Mouse (Mus musculus): ENCODE measurements around the gene Hscb. TPM values are rescaled to one million over a fixed set of nuclear protein-coding genes. Genes with fewer than 3 reads are reported as not detected.

Hscb gene
- polyA plus RNA-seq, 1 experiment = 46.6 TPM

DNA sequence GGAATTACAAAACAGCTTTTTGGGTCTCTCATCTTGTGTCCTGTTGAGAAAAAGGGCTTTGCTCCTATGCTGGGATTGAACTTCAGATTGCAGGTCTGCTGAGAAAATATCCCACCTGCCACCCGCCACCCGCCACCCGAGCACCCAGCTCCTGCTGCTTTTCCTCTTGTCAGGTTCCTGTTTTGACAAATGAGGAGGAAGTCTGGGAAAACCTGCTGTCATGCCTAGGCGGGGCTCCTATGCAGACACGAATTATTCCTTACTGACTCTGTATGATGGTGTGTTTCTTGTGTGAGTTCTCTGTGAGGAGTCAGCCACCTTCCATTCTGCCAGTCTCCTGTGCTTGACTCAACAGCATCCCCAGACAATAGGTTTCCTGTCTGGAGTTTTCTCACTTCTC lies 20.9 kb upstream of the Hscb start:
- H3K36me3 ChIP-seq (ENCODE audit: control insufficient read depth, insufficient read depth, low read length, poor library complexity, severe bottlenecking) = peaks cover 69% of the 10 kb centered on the region
- no peaks in the 10 kb centered on the region for H3K4me1 ChIP-seq (ENCODE audit: control insufficient read depth, insufficient read depth, low read length)
- TF ChIP-seq CTCF (IDR thresholded peaks at IDR 0.05; ENCODE audit: low read depth, low read length) (no peak), POLR2A (IDR thresholded peaks at IDR 0.05; ENCODE audit: insufficient read depth, low read length) (no peak), EP300 (IDR thresholded peaks at IDR 0.05; ENCODE audit: insufficient read depth, low read depth, low read length) (no peak)
- no peak overlapping the region for H3K9ac ChIP-seq (ENCODE audit: low read depth, poor library complexity, severe bottlenecking)
- H3K4me3 ChIP-seq (ENCODE audit: low read depth, low read length) = no peak overlapping the region
- no peaks in the 10 kb centered on the region for H3K27me3 ChIP-seq (ENCODE audit: control insufficient read depth, insufficient read depth, low read length, poor library complexity, severe bottlenecking)
- no peaks in the 10 kb centered on the region for H3K9me3 ChIP-seq (replicated peaks; ENCODE audit: control insufficient read depth, insufficient read depth, low read length, poor library complexity, severe bottlenecking)
- no peak overlapping the region for H3K27ac ChIP-seq (ENCODE audit: insufficient read depth, low read length)

DNA sequence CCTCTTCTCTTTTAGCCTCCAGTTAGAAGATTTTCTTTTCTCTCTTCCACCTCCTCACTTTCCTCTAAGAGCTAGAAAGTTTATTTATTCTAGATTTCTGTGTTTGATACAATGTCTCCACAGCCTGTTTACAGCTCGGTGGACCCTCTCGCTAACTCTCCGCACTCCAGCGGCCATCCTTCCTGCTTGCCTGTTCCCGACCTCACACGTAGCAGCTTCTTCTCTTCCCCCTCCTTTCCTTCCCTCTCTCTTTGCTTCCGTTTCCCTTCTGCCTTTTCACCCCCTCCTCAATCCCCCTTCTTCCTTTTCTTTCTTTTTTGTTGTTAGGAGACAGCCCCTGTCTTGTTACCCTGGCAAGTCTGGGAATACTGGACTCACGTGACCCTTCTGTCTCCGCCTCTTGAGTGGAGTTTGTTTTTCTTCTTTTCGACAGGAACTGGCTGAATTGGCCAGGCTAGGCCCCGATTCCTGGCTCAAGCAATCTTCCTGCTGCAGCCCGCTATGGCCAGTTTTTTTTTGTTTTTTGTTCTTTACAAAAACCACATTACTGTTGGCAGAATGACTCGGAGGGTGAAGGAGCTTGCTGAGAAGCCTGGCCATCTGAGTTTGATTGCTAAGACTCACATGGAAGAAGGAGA lies 19.6 kb upstream of the Hscb start:
- Histone ChIP-seq H3K9ac (ENCODE audit: low read depth, poor library complexity, severe bottlenecking) (no peak overlapping the region), H3K4me1 (ENCODE audit: control insufficient read depth, insufficient read depth, low read length) (no peaks in the 10 kb centered on the region), H3K9me3 (replicated peaks; ENCODE audit: control insufficient read depth, insufficient read depth, low read length, poor library complexity, severe bottlenecking) (no peaks in the 10 kb centered on the region), H3K27me3 (ENCODE audit: control insufficient read depth, insufficient read depth, low read length, poor library complexity, severe bottlenecking) (no peaks in the 10 kb centered on the region), H3K36me3 (ENCODE audit: control insufficient read depth, insufficient read depth, low read length, poor library complexity, severe bottlenecking) (peaks cover 75% of the 10 kb centered on the region), H3K27ac (ENCODE audit: insufficient read depth, low read length) (0 out of 2 replicates have a peak overlapping the region, but pooled peaks have one; percentile 54), H3K4me3 (ENCODE audit: low read depth, low read length) (no peak overlapping the region)
- TF ChIP-seq CTCF (IDR thresholded peaks at IDR 0.05; ENCODE audit: low read depth, low read length) = no peak
- no peak for TF ChIP-seq EP300 (IDR thresholded peaks at IDR 0.05; ENCODE audit: insufficient read depth, low read depth, low read length)
- TF ChIP-seq POLR2A (IDR thresholded peaks at IDR 0.05; ENCODE audit: insufficient read depth, low read length) = no peak

DNA sequence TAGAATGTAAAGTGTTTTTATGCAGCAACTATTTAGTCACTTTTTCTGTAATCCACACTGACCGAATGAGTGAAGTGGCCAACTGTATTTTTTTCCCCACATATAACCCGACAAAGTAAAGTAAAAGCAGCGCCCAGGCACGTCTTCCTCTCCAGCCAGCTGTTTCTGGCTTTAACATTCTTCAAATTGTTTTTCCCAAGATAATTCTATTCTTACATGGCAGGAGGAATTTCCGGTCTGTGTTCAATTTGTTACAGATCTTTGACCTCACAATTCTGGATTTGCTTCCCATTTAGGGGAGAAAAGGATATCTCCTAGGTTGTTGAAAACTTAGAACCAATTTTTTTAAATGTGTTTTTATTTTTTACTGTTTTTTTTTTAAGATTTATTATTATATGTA lies 17.5 kb upstream of the Hscb start:
- Histone ChIP-seq H3K4me1 (ENCODE audit: control insufficient read depth, insufficient read depth, low read length) (no peaks in the 10 kb centered on the region), H3K27me3 (ENCODE audit: control insufficient read depth, insufficient read depth, low read length, poor library complexity, severe bottlenecking) (no peaks in the 10 kb centered on the region), H3K36me3 (ENCODE audit: control insufficient read depth, insufficient read depth, low read length, poor library complexity, severe bottlenecking) (peaks cover 79% of the 10 kb centered on the region), H3K27ac (ENCODE audit: insufficient read depth, low read length) (no peak overlapping the region), H3K4me3 (ENCODE audit: low read depth, low read length) (no peak overlapping the region), H3K9me3 (replicated peaks; ENCODE audit: control insufficient read depth, insufficient read depth, low read length, poor library complexity, severe bottlenecking) (no peaks in the 10 kb centered on the region), H3K9ac (ENCODE audit: low read depth, poor library complexity, severe bottlenecking) (no peak overlapping the region)
- TF ChIP-seq EP300 (IDR thresholded peaks at IDR 0.05; ENCODE audit: insufficient read depth, low read depth, low read length) = no peak

DNA sequence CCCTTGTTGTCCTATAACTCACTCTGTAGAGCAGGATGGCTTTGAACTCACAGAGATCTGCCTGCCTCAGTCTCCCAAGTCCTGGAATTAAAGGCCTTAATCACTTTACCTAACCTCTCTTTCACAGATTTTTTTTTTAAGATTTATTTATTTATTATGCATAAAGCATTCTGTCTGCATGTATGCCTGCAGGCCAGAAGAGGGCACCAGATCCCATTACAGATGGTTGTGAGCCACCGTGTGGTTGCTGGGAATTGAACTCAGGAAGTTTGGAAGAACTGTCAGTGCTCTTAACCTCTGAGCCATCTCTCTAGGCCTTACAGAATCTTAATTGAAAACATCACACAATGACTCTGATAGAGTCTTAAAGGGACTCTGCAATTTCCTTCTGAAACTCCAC lies 13.4 kb upstream of the Hscb start:
- no peaks in the 10 kb centered on the region for H3K9me3 ChIP-seq (replicated peaks; ENCODE audit: control insufficient read depth, insufficient read depth, low read length, poor library complexity, severe bottlenecking)
- H3K27me3 ChIP-seq (ENCODE audit: control insufficient read depth, insufficient read depth, low read length, poor library complexity, severe bottlenecking) = no peaks in the 10 kb centered on the region
- H3K36me3 ChIP-seq (ENCODE audit: control insufficient read depth, insufficient read depth, low read length, poor library complexity, severe bottlenecking) = peaks cover 80% of the 10 kb centered on the region
- no peak overlapping the region for H3K4me3 ChIP-seq (ENCODE audit: low read depth, low read length)
- H3K4me1 ChIP-seq (ENCODE audit: control insufficient read depth, insufficient read depth, low read length) = no peaks in the 10 kb centered on the region
- TF ChIP-seq POLR2A (IDR thresholded peaks at IDR 0.05; ENCODE audit: insufficient read depth, low read length) (no peak), EP300 (IDR thresholded peaks at IDR 0.05; ENCODE audit: insufficient read depth, low read depth, low read length) (no peak), CTCF (IDR thresholded peaks at IDR 0.05; ENCODE audit: low read depth, low read length) (peak; percentile 33)
- H3K27ac ChIP-seq (ENCODE audit: insufficient read depth, low read length) = no peak overlapping the region
- no peak overlapping the region for H3K9ac ChIP-seq (ENCODE audit: low read depth, poor library complexity, severe bottlenecking)

DNA sequence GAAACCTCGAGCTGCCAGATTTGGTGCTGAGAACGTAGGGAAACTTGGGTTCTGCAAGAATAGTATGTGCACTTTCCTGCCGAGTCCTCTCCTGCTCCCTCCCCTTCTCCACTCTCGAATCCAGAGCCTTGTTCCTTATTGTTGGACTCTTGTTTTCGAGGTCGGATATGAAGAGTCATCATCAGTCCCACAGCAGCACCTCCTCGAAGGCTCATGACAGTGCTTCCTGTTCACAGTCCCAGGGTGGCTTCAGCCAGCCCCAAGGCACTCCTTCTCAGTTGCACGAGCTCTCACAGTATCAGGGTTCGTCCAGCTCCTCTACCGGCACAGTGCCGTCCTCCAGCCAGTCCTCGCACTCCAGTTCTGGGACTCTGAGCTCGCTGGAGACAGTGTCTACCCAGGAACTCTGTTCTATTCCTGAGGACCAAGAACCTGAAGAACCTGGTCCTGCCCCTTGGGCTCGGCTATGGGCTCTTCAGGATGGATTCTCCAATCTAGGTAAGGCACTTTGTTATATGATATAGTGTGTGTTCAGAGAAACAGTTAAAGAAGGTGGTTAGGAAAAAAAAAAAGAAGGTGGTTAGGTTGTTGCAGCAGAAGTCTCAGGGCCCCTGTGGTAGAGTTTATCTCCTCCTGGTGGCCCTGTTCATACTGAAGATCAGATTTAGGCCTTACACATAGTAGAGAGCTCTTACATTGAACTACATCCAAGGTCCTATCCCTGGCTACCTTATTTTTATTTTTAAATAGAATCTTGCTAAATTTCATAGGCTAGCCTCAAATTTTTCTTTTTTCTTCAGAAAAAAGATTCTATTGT lies 1.7 kb upstream of the Hscb start:
- H3K4me1 ChIP-seq (ENCODE audit: control insufficient read depth, insufficient read depth, low read length) = peaks cover 1% of the 10 kb centered on the region
- peak overlapping the region; percentile 82; the same call in 1 of the 2 replicates for H3K9ac ChIP-seq (ENCODE audit: low read depth, poor library complexity, severe bottlenecking)
- H3K27me3 ChIP-seq (ENCODE audit: control insufficient read depth, insufficient read depth, low read length, poor library complexity, severe bottlenecking) = no peaks in the 10 kb centered on the region
- no peak overlapping the region for H3K27ac ChIP-seq (ENCODE audit: insufficient read depth, low read length)
- no peaks in the 10 kb centered on the region for H3K9me3 ChIP-seq (replicated peaks; ENCODE audit: control insufficient read depth, insufficient read depth, low read length, poor library complexity, severe bottlenecking)
- H3K4me3 ChIP-seq (ENCODE audit: low read depth, low read length) = peak overlapping the region; percentile 47
- no peak for TF ChIP-seq POLR2A (IDR thresholded peaks at IDR 0.05; ENCODE audit: insufficient read depth, low read length)
- peaks cover 34% of the 10 kb centered on the region for H3K36me3 ChIP-seq (ENCODE audit: control insufficient read depth, insufficient read depth, low read length, poor library complexity, severe bottlenecking)

DNA sequence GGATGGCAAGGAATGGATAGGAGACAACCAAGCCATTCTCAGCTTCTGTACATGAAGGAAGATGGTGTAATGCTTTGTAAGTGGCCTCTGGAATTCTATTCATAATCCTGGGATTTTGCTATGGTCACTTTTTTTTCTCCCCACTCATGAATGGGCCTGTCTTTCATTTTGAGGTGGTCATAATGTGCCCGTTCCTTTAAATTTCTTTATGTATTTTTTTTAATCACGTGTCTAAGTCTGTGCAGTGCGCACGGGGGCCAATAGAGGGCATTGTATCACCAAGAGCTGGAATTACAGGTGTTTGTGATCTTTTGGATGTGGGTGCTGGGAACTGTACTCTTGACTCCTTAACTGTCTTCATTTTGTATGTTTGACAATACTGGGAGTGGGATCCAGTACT lies 888 bp upstream of the Hscb start:
- TF ChIP-seq CTCF (IDR thresholded peaks at IDR 0.05; ENCODE audit: low read depth, low read length) = no peak
- no peak for TF ChIP-seq EP300 (IDR thresholded peaks at IDR 0.05; ENCODE audit: insufficient read depth, low read depth, low read length)
- no peak for TF ChIP-seq POLR2A (IDR thresholded peaks at IDR 0.05; ENCODE audit: insufficient read depth, low read length)
- Histone ChIP-seq H3K9me3 (replicated peaks; ENCODE audit: control insufficient read depth, insufficient read depth, low read length, poor library complexity, severe bottlenecking) (no peaks in the 10 kb centered on the region), H3K4me3 (ENCODE audit: low read depth, low read length) (peak overlapping the region; percentile 98), H3K27me3 (ENCODE audit: control insufficient read depth, insufficient read depth, low read length, poor library complexity, severe bottlenecking) (no peaks in the 10 kb centered on the region), H3K9ac (ENCODE audit: low read depth, poor library complexity, severe bottlenecking) (peak overlapping the region; percentile 82), H3K27ac (ENCODE audit: insufficient read depth, low read length) (peak overlapping the region; percentile 79), H3K4me1 (ENCODE audit: control insufficient read depth, insufficient read depth, low read length) (peaks cover 1% of the 10 kb centered on the region), H3K36me3 (ENCODE audit: control insufficient read depth, insufficient read depth, low read length, poor library complexity, severe bottlenecking) (peaks cover 32% of the 10 kb centered on the region)
